Mouse (Mus musculus): ENCODE measurements at regions not wholly inside any gene's neighbourhood (a gene's known extent, or its start where the extent isn't known, plus 50 kb on each side); places are given as distances from the start of the nearest gene placed in this dataset.
"Not testable (repeated sequence)": the region's sequence is repeated elsewhere in the genome, so short reads cannot be mapped to it uniquely, and the experiment has no call there.

DNA sequence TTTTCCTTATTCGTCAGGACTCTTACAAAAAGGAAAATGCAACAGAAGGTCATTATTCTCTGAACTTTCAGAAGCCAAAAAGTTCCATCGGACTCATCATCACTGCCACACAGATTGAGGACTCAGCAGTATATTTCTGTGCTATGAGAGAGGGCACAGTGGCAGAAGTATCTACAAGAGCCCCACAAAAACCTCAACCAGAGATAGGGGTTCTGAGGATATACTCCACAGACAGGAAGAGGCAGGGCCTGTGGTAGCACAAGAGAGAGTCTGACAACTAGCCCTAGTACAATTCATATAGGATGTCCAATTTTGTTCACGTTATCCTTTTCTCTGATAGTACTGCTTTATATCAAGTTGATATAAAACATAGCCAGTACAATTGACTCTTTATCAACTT, 510.4 kb downstream of the Dad1 start:
- WGBS = 80% methylated on average over 3 of the region's 3 CpGs
- not testable (repeated sequence) for H3K4me2 ChIP-seq (ENCODE audit: low read depth, low read length); H3K4me3 ChIP-seq (ENCODE audit: low read depth, low read length); DNase-seq (ENCODE audit: low spot score); H3K4me1 ChIP-seq (ENCODE audit: control insufficient read depth, insufficient read depth, low read length); H3K27me3 ChIP-seq (ENCODE audit: control insufficient read depth, insufficient read depth, low read length); H3K9ac ChIP-seq (replicated peaks; ENCODE audit: low read length); H3K9me3 ChIP-seq (replicated peaks; ENCODE audit: control insufficient read depth, low read length); ATAC-seq (replicated peaks; ENCODE audit: insufficient number of reproducible peaks, low FRiP score, low TSS enrichment, low read depth); H3K36me3 ChIP-seq (replicated peaks; ENCODE audit: control insufficient read depth, insufficient read depth, low read depth, low read length); H3K27ac ChIP-seq (replicated peaks; ENCODE audit: low read depth, low read length)

DNA sequence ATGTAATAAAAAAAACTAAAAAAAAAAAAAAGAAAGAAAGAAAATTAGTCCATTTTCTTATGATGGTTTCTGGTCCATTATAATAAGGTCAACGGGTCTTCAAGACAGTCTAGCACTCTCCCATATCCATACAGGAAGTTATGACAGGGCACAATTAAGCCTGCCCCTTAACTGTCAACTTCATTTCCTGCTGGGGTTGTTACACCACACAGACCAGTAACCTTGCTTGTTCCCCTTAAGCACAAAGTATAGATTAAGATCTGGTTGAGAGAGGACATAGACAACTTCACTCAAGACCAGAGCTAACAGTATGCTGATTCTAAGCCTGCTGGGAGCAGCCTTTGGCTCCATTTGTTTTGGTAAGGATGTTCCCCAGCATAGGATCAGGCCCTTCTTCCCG, 511.0 kb downstream of the Dad1 start:
- not testable (repeated sequence) for H3K9ac ChIP-seq (replicated peaks; ENCODE audit: low read length); DNase-seq (ENCODE audit: low spot score); H3K36me3 ChIP-seq (replicated peaks; ENCODE audit: control insufficient read depth, insufficient read depth, low read depth, low read length); H3K4me1 ChIP-seq (ENCODE audit: control insufficient read depth, insufficient read depth, low read length); H3K4me2 ChIP-seq (ENCODE audit: low read depth, low read length); H3K27ac ChIP-seq (replicated peaks; ENCODE audit: low read depth, low read length); ATAC-seq (replicated peaks; ENCODE audit: insufficient number of reproducible peaks, low FRiP score, low TSS enrichment, low read depth); H3K9me3 ChIP-seq (replicated peaks; ENCODE audit: control insufficient read depth, low read length); H3K27me3 ChIP-seq (ENCODE audit: control insufficient read depth, insufficient read depth, low read length); H3K4me3 ChIP-seq (ENCODE audit: low read depth, low read length)
- 65% methylated on average over 2 of the region's 2 CpGs for WGBS

DNA sequence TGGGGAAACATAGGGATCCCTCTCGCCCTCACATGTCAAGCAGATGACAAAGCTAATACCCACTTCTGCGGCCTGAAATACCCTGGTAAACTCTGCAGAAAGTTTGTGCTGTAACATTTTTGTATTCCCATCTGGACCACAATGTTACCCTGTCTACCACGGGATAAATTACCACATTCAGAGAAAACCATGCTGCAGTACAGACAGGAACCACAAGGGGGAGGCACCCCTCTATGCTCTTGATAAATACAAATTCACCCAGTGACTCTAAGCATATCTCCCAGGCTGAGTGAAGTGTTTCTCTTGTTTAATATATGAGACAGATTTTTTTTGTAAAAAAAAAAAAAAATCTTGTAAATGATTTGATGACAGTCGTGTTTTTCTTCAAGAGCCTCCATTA, 512.7 kb downstream of the Dad1 start:
- not testable (repeated sequence) for H3K9me3 ChIP-seq (replicated peaks; ENCODE audit: control insufficient read depth, low read length); ATAC-seq (replicated peaks; ENCODE audit: insufficient number of reproducible peaks, low FRiP score, low TSS enrichment, low read depth); H3K27me3 ChIP-seq (ENCODE audit: control insufficient read depth, insufficient read depth, low read length); H3K9ac ChIP-seq (replicated peaks; ENCODE audit: low read length); H3K4me2 ChIP-seq (ENCODE audit: low read depth, low read length); H3K27ac ChIP-seq (replicated peaks; ENCODE audit: low read depth, low read length); H3K4me3 ChIP-seq (ENCODE audit: low read depth, low read length); H3K36me3 ChIP-seq (replicated peaks; ENCODE audit: control insufficient read depth, insufficient read depth, low read depth, low read length); H3K4me1 ChIP-seq (ENCODE audit: control insufficient read depth, insufficient read depth, low read length)
- 46% methylated on average over 4 of the region's 4 CpGs for WGBS
- DNase-seq (ENCODE audit: low spot score) = peak; percentile 40

DNA sequence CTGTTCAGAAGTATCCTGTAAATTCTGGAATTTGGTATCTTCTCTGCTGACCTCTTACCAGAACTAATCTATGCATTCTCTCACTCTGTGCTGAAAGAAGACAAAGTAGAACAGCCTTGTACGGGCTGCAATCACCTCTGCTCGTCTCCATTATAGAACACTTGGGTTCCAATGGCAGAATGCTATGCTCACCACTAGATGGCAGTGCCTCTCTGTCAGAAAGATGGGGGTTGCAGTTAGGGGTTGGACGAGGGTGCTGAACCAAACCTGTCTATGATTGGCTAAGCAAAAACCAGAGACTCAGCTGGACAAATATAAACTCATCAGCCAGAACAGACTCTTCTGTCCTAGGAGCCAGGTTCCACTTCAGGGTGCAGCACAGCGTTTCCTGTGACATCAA, 515.9 kb downstream of the Dad1 start:
- H3K9ac ChIP-seq (replicated peaks; ENCODE audit: low read length); H3K36me3 ChIP-seq (replicated peaks; ENCODE audit: control insufficient read depth, insufficient read depth, low read depth, low read length); H3K9me3 ChIP-seq (replicated peaks; ENCODE audit: control insufficient read depth, low read length); H3K27me3 ChIP-seq (ENCODE audit: control insufficient read depth, insufficient read depth, low read length); H3K4me2 ChIP-seq (ENCODE audit: low read depth, low read length); H3K27ac ChIP-seq (replicated peaks; ENCODE audit: low read depth, low read length); ATAC-seq (replicated peaks; ENCODE audit: insufficient number of reproducible peaks, low FRiP score, low TSS enrichment, low read depth); H3K4me1 ChIP-seq (ENCODE audit: control insufficient read depth, insufficient read depth, low read length); H3K4me3 ChIP-seq (ENCODE audit: low read depth, low read length): not testable (repeated sequence)
- peak; percentile 2 for DNase-seq (ENCODE audit: low spot score)
- WGBS = 35% methylated on average over 4 of the region's 4 CpGs

DNA sequence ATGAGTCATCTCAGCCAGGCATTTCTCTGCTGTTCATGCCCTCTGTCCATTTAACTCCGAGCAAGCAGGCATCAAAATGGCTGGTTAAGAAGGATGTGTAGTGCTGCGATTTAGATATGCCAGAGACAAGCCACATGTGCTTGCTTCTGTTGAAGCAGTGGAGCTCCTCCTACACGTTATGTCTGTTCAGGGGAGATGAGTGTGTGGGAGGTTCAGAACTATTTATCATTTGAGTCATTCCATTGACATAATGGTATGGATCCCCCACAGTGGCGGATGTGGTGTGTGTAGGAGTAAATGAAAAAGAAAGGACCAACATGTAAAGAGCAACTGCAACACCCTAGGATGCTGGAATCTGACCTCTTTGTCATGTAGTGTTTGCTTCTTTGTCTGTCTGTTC, 517.6 kb downstream of the Dad1 start:
- WGBS = 81% methylated on average over 4 of the region's 4 CpGs
- not testable (repeated sequence) for H3K27ac ChIP-seq (replicated peaks; ENCODE audit: low read depth, low read length)

DNA sequence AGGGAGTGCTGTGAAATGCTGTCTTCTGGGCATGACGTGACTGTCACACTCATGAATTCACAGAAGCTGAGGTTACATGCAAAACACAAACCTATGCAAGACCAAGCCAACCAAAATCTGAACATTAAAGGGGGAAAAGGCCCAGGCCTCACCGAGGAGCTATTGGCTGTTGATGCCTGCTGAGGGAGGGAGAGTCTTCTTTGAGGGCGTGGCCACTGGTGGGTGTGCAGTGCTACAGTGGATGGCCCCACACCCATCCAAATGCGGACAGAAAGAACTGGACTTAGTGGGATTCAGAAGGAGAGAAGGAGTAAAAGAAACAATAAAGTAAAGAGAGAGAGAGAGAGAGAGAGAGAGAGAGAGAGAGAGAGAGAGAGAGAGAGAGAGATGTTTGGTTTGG, 522.3 kb downstream of the Dad1 start:
- not testable (repeated sequence) for H3K36me3 ChIP-seq (replicated peaks; ENCODE audit: control insufficient read depth, insufficient read depth, low read depth, low read length); ATAC-seq (replicated peaks; ENCODE audit: insufficient number of reproducible peaks, low FRiP score, low TSS enrichment, low read depth); H3K4me2 ChIP-seq (ENCODE audit: low read depth, low read length); H3K4me3 ChIP-seq (ENCODE audit: low read depth, low read length); H3K9me3 ChIP-seq (replicated peaks; ENCODE audit: control insufficient read depth, low read length); H3K27ac ChIP-seq (replicated peaks; ENCODE audit: low read depth, low read length); H3K9ac ChIP-seq (replicated peaks; ENCODE audit: low read length); DNase-seq (ENCODE audit: low spot score); H3K4me1 ChIP-seq (ENCODE audit: control insufficient read depth, insufficient read depth, low read length); H3K27me3 ChIP-seq (ENCODE audit: control insufficient read depth, insufficient read depth, low read length)
- WGBS = no CpG with 5 or more reads among the region's 4 CpGs

More for the DNA sequence above, 517.6 kb downstream of the Dad1 start:
- H3K27me3 ChIP-seq (ENCODE audit: control insufficient read depth, insufficient read depth, low read length); H3K4me1 ChIP-seq (ENCODE audit: control insufficient read depth, insufficient read depth, low read length); H3K36me3 ChIP-seq (replicated peaks; ENCODE audit: control insufficient read depth, insufficient read depth, low read depth, low read length); H3K4me3 ChIP-seq (ENCODE audit: low read depth, low read length); H3K9ac ChIP-seq (replicated peaks; ENCODE audit: low read length); ATAC-seq (replicated peaks; ENCODE audit: insufficient number of reproducible peaks, low FRiP score, low TSS enrichment, low read depth); DNase-seq (ENCODE audit: low spot score); H3K9me3 ChIP-seq (replicated peaks; ENCODE audit: control insufficient read depth, low read length); H3K4me2 ChIP-seq (ENCODE audit: low read depth, low read length): not testable (repeated sequence)

DNA sequence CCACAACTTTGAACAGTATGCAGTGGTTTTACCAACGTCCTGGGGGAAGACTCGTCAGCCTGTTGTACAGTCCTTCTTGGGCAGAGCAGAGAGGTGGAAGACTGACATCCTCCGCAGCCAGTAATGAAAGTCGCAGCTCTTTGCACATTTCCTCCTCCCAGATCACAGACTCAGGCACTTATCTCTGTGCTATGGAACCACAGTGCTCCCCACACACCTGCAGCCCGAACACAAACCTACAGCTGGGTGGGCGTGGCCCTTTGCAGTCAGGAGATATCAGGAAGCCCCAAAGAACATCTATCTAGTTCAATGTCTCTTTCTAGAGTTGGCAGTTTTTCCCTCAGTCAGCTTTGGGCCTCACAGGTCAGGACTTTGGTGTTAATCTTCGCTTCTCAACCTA, 524.0 kb downstream of the Dad1 start:
- not testable (repeated sequence) for H3K4me2 ChIP-seq (ENCODE audit: low read depth, low read length); H3K9ac ChIP-seq (replicated peaks; ENCODE audit: low read length); H3K9me3 ChIP-seq (replicated peaks; ENCODE audit: control insufficient read depth, low read length); H3K27me3 ChIP-seq (ENCODE audit: control insufficient read depth, insufficient read depth, low read length); ATAC-seq (replicated peaks; ENCODE audit: insufficient number of reproducible peaks, low FRiP score, low TSS enrichment, low read depth); H3K27ac ChIP-seq (replicated peaks; ENCODE audit: low read depth, low read length); H3K36me3 ChIP-seq (replicated peaks; ENCODE audit: control insufficient read depth, insufficient read depth, low read depth, low read length); DNase-seq (ENCODE audit: low spot score); H3K4me1 ChIP-seq (ENCODE audit: control insufficient read depth, insufficient read depth, low read length); H3K4me3 ChIP-seq (ENCODE audit: low read depth, low read length)
- 83% methylated on average over 1 of the region's 7 CpGs for WGBS

DNA sequence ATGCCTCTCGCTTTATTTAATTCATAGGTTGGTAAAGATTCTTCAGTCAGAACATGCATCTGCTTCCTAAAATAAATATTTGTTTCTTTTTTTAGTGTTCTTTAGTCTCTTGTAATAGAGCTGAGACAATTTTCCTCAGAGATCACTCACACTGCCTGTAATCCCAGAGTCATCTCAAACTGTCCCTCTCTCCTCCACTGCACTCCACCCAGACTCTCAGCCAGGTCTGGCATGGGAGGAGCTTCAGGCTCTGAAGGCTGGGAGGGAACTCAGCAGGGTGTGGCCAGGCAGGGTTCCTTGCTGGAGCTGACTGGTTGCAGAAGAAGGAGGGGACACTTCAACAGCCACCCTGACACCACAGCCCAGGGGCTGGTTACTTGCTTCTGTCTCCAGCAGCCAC, 524.8 kb downstream of the Dad1 start:
- not testable (repeated sequence) for ATAC-seq (replicated peaks; ENCODE audit: insufficient number of reproducible peaks, low FRiP score, low TSS enrichment, low read depth); H3K9ac ChIP-seq (replicated peaks; ENCODE audit: low read length); H3K27me3 ChIP-seq (ENCODE audit: control insufficient read depth, insufficient read depth, low read length); H3K36me3 ChIP-seq (replicated peaks; ENCODE audit: control insufficient read depth, insufficient read depth, low read depth, low read length); H3K4me2 ChIP-seq (ENCODE audit: low read depth, low read length); DNase-seq (ENCODE audit: low spot score); H3K27ac ChIP-seq (replicated peaks; ENCODE audit: low read depth, low read length); H3K9me3 ChIP-seq (replicated peaks; ENCODE audit: control insufficient read depth, low read length); H3K4me3 ChIP-seq (ENCODE audit: low read depth, low read length); H3K4me1 ChIP-seq (ENCODE audit: control insufficient read depth, insufficient read depth, low read length)
- no CpG with 5 or more reads among the region's 1 CpGs for WGBS

DNA sequence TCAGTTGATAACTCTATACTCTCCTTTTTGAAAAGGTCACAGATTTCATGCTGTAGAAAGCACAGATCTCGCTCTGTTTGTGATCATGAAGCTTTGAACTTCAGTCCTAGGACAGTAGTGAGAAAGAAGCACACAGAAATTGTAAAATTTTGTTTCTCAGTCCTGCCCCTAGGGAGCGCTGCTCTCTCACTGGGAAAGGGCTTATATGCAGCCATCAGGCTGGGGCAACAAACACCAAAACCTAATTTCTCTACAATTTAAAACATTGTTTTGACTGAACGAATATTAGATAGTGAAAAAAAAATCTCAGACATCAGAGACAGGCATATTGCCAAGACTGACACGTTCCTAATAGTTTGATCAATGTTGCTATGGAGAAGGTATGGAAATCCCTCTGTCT, 527.0 kb downstream of the Dad1 start:
- H3K4me1 ChIP-seq (ENCODE audit: control insufficient read depth, insufficient read depth, low read length); H3K36me3 ChIP-seq (replicated peaks; ENCODE audit: control insufficient read depth, insufficient read depth, low read depth, low read length); H3K4me2 ChIP-seq (ENCODE audit: low read depth, low read length); ATAC-seq (replicated peaks; ENCODE audit: insufficient number of reproducible peaks, low FRiP score, low TSS enrichment, low read depth); H3K9ac ChIP-seq (replicated peaks; ENCODE audit: low read length); H3K9me3 ChIP-seq (replicated peaks; ENCODE audit: control insufficient read depth, low read length); H3K27ac ChIP-seq (replicated peaks; ENCODE audit: low read depth, low read length); H3K27me3 ChIP-seq (ENCODE audit: control insufficient read depth, insufficient read depth, low read length); H3K4me3 ChIP-seq (ENCODE audit: low read depth, low read length); DNase-seq (ENCODE audit: low spot score): not testable (repeated sequence)
- 74% methylated on average over 2 of the region's 4 CpGs for WGBS

All from embryonic facial prominence, embryonic 11.5 days (tissue).